Mouse (Mus musculus) MN1 (cell line): ENCODE results near the gene Serpinb13.
"Not testable (repeated sequence)": the region's sequence is repeated elsewhere in the genome, so short reads cannot be mapped to it uniquely, and the experiment has no call there.

Experiments used
- DNase-seq: peaks from one replicate; pipeline ENCODE4 v3.0.0-alpha.2; 2016; ENCODE audit warnings: low spot score

Serpinb13 gene

GRCm38 (mm10) chr1:106980684-106981083 is at the start of gene Serpinb13:
Gene Serpinb13, plus strand, starts transcription at chr1:106980984.
- DNase-seq = no peak

DNA sequence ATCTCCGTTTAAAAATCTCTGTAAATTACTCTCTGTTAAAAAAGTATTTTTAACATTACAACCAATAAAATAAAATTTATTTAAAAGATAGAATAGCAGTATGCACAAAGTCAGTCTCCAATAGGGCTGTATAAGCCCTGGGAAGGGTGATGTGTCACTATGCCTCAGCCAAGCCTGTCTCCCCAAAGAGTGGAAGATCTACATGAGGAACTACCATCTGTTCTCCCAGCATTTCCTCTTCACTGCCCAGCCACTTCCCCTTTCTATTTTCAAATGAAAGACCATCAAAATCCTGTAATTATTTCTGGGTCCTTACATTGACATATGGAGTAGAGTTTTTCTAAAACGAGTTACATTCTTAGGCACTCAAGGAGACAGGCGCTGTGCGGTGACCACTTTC is 48.8 kb upstream of the Serpinb13 start:
- no peak for DNase-seq

DNA sequence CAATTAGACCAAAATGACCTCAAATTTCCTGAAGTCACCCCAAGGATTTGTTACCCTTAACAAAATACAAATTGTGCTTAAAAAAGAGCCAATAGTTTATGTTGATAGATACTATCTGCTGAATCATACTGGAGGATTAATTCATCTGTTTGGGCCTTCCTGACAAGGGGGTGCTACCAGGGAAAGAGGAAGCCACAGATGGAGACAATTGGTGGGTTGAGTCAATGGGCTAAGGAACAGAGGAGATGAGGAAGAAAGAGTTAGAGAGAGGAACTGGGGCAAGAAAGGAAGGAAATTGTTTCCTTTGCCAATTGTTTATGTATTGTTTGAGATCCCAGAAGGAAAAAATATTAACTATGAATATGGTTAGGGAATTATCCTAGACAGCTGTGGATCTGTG is 47.1 kb upstream of the Serpinb13 start:
- DNase-seq = no peak

- DNase-seq = no peak
Measured at GRCm38 (mm10) chr1:106934265-106934664, 46.5 kb upstream of the Serpinb13 start, which contains the start of gene Serpinb12. Gene Serpinb12, plus strand, starts transcription at chr1:106934449.

- DNase-seq = no peak
Measured at GRCm38 (mm10) chr1:106947217-106947616, 33.6 kb upstream of the Serpinb13 start.

DNA sequence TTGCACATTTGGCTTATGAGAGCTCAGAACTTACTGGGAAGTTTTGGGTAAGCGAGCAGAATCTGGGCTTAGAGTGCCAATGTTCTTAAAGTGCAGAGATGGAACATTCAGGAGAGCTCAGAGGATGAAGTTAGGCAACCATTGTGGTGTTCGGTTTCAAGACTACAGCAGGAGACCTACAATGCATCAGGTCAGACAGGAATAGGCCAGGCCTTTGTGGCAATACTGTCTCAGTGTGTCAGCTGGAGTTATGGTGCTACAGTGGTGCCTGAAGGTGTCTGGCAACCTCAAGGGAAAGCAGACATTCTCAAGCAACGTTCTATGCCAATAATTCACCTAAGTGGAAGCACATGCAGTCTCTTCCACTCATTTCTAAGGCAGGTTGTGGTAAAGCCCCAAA is 20.8 kb upstream of the Serpinb13 start:
- no peak for DNase-seq

DNA sequence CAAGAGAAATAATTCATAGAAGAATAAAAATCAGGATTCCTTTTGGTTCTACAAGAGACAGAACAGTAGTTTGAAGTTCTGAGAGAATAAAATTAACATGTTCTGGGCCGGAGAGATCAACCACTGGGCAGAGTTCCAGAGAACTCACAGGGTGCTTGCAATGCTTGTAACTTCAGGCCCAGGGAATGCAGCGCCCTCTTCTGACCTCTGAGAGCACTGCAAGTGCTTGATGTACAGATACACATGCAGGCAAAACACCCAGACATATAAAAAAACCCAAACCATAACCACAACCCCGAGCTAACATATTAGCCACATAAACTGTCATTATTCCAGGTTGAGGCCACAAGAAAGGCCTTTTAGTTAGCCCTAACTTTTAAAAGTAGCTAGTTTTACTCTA is 19.8 kb upstream of the Serpinb13 start:
- no peak for DNase-seq

GRCm38 (mm10) chr1:106983092-106983491 is 2.3 kb downstream of the Serpinb13 start:
- DNase-seq = no peak

DNA sequence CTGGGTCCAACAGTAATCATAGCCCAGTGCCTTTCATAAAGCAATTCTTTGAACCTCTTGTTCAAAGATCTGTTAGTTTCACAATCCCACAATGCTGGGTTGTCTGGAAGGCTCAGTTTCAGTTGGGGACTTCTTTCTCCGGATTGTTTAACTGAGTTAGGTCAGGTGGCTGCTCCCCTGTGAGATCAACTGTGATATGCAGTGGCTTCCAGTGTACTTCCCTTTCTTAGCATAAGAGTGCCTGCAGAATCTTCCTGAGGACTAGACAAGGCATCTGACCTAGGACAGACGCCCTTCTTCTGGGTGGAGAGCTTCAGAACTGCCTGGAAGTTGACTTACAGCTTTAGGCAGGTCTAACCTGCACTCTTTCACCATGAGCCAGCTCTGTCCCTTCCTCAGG is 3.1 kb downstream of the Serpinb13 start:
- DNase-seq = no peak

- DNase-seq = no peak
Measured at GRCm38 (mm10) chr1:107000424-107000823, 19.6 kb downstream of the Serpinb13 start.

DNA sequence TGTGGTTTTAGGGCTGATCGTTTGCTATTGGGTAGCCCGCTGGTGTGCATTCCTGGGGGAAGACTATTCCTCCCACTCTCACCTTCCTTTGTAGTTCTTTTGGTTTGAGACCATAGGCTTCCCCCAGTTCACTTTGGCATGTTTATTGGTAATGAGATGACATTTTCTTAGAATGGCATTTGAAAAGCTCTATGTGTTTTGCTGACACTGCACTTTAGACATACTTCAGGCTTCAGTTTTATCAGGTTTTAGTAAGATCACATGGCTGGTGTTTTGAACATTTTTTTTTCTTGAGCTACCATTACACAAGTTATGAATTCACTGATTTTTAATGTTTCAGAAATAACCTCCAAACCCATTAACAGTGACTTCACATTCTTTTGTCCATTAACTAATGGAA is 21.0 kb downstream of the Serpinb13 start:
- no peak for DNase-seq

- no peak for DNase-seq
Measured at GRCm38 (mm10) chr1:107006316-107006715, 25.5 kb downstream of the Serpinb13 start.

- DNase-seq = no peak
Measured at GRCm38 (mm10) chr1:107014530-107014929, 33.7 kb downstream of the Serpinb13 start.

GRCm38 (mm10) chr1:107015210-107015609 is 34.4 kb downstream of the Serpinb13 start:
- DNase-seq = no peak

- DNase-seq = no peak
Measured at GRCm38 (mm10) chr1:107025886-107026285, 45.1 kb downstream of the Serpinb13 start.

- DNase-seq = not testable (repeated sequence)
Measured at GRCm38 (mm10) chr1:107034236-107034635, 53.5 kb downstream of the Serpinb13 start.
